Mouse (Mus musculus) embryonic facial prominence, embryonic 13.5 days (tissue): ENCODE data around the gene Dnajc30. TPM values are rescaled to one million over a fixed set of nuclear protein-coding genes. Genes with fewer than 3 reads are reported as not detected.
"Not testable (repeated sequence)": the region's sequence is repeated elsewhere in the genome, so short reads cannot be mapped to it uniquely, and the experiment has no call there.

Experiments used
- ATAC-seq: fragments of 200-750 bp; cut with Nextera tagmentation; 2 replicates; pipeline ENCODE4 v1.8.0; 2017; ENCODE audit warnings: low read depth; ENCODE audit not compliant: insufficient number of reproducible peaks, insufficient read depth, low FRiP score, low TSS enrichment
- H3K27ac ChIP-seq: fragments of 300-500 bp; sonication (generic); 2 replicates; pipeline ENCODE4 v1.5.1; 2015; ENCODE audit warnings: moderate library complexity, mild to moderate bottlenecking, inconsistent platforms
- H3K27me3 ChIP-seq: fragments of 300-500 bp; sonication (generic); 2 replicates; pipeline ENCODE4 v1.6.1; 2015; ENCODE audit warnings: mild to moderate bottlenecking, inconsistent platforms
- H3K36me3 ChIP-seq: fragments of 300-500 bp; sonication (generic); 2 replicates; pipeline ENCODE4 v1.6.1; 2015; ENCODE audit warnings: mild to moderate bottlenecking, inconsistent platforms
- H3K4me1 ChIP-seq: fragments of 300-500 bp; sonication (generic); 2 replicates; pipeline ENCODE4 v1.6.1; 2015; ENCODE audit warnings: inconsistent platforms
- H3K4me2 ChIP-seq: fragments of 300-500 bp; sonication (generic); 2 replicates; pipeline ENCODE4 v1.6.1; 2015; ENCODE audit warnings: moderate library complexity, mild to moderate bottlenecking, inconsistent platforms
- H3K4me3 ChIP-seq: fragments of 300-500 bp; sonication (generic); 2 replicates; pipeline ENCODE4 v1.5.1; 2015; ENCODE audit warnings: mild to moderate bottlenecking, inconsistent platforms
- H3K9ac ChIP-seq: fragments of 300-500 bp; sonication (generic); 2 replicates; pipeline ENCODE4 v1.6.1; 2015; ENCODE audit warnings: mild to moderate bottlenecking, inconsistent platforms
- H3K9me3 ChIP-seq: fragments of 300-500 bp; sonication (generic); 2 replicates; pipeline ENCODE4 v1.6.1; 2016; ENCODE audit warnings: inconsistent platforms
- WGBS: fragments of 180-500 bp; shearing (Covaris S2); methylation state at CpG from one replicate; pipeline ENCODE4 v1.1.7; 2015; ENCODE audit warnings: mixed read lengths; 5-methylcytosine and 5-hydroxymethylcytosine counted together
- polyA plus RNA-seq: library from polyadenylated mRNA; unstranded; fragments of >200 nt; fragmentation: Nextera tagmentation; extraction: Ambion mirVana; gene quantifications from 2 replicates; pipeline ENCODE4 v1.2.1, GENCODE M21; 2015

Gene Dnajc30
- polyA plus RNA-seq, 1 experiment from 2014 or later = 38.8 TPM

DNA sequence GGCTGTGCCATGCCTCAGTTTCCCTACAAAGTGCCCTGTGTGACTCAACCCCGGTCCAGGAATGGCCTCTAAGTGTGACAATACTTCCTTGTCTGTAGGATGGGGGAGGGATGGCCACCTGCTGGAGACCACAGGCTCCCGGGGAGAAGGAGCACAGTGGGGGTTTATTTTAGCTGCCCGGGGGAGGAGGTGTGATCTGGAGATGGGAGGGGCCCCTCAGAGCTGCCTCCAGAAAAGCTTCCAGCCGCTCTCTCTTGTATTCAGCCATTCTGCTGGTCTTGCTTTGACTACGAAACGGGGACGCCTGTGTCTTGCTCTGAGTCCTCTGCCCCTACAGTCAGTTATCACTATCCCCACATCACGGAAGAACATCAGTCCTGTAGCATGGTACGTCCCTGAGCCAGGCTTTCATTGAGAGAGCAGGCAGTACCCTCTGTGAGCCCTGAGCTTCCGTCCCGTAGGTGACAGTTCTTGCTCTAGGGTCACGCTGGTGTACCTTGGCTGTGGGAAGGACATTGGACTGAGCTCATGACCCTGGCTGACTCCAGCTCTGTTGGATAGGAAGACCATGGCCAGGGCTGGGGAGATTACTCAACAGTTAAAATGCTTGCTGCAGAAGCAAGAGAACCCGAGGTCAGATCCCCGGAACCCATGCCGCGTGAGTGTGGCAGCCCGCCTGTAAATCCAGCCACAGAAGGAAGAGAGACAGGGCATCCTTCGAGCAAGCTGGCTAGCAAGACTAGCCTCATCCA, 28.2 kb upstream of the Dnajc30 start:
- Histone ChIP-seq H3K27ac (no peak overlapping the region), H3K4me2 (no peak overlapping the region), H3K4me3 (no peak overlapping the region), H3K9ac (no peak overlapping the region), H3K27me3 (no peaks in the 10 kb centered on the region), H3K9me3 (no peaks in the 10 kb centered on the region), H3K4me1 (peaks cover 12% of the 10 kb centered on the region), H3K36me3 (peaks cover 37% of the 10 kb centered on the region)
- no peak for ATAC-seq
- WGBS = 67% methylated on average over 18 of the region's 18 CpGs

DNA sequence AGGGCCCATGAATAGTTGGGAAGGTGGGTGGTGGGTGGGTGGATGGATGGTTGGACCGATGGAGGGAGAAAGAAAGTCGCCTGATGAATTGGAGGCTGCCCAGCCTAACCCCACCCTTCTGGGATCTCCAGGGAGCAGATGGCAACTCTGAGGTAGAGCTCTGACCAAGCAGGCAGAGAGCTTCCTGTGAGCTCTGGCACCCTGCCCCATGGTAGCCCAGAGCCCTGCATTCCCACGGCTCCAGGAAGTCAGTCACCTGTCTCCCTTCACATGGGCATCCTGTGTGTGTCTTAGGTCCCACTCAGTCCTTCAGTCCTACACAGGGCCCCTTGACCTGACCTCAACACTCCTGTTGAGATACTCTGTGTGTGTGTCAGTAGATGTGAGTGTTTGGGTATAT, 26.1 kb upstream of the Dnajc30 start:
- H3K36me3 ChIP-seq = peaks cover 52% of the 10 kb centered on the region
- no peaks in the 10 kb centered on the region for H3K27me3 ChIP-seq
- no peaks in the 10 kb centered on the region for H3K9me3 ChIP-seq
- no peak overlapping the region for H3K4me2 ChIP-seq
- no peak overlapping the region for H3K9ac ChIP-seq
- no peak overlapping the region for H3K27ac ChIP-seq
- no peak overlapping the region for H3K4me3 ChIP-seq
- ATAC-seq = no peak
- WGBS = 93% methylated on average over 3 of the region's 3 CpGs
- peaks cover 12% of the 10 kb centered on the region for H3K4me1 ChIP-seq

DNA sequence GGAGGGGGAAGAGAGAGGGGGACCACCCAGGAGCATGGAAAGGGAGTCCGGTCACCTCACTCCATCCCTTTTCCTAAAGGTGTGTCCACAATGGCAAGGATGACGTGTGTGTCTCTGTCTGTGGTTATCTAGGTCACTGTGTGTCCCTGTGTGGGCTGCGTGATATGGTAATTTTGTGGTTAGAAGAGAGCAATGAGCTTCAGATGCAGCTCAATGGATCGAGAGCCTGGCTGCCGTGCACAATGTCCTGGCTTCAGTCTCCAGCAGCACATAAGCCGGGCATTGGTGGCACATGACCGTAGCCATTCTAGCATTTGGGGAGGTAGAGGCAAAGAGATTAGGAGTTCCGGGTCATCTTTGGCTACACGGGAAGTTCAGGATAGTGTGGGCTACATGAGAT, 24.5 kb upstream of the Dnajc30 start:
- Histone ChIP-seq H3K9ac (no peak overlapping the region), H3K9me3 (no peaks in the 10 kb centered on the region), H3K27ac (no peak overlapping the region), H3K4me3 (no peak overlapping the region), H3K27me3 (no peaks in the 10 kb centered on the region), H3K36me3 (peaks cover 55% of the 10 kb centered on the region), H3K4me1 (peaks cover 12% of the 10 kb centered on the region), H3K4me2 (no peak overlapping the region)
- 76% methylated on average over 9 of the region's 9 CpGs for WGBS
- no peak for ATAC-seq

DNA sequence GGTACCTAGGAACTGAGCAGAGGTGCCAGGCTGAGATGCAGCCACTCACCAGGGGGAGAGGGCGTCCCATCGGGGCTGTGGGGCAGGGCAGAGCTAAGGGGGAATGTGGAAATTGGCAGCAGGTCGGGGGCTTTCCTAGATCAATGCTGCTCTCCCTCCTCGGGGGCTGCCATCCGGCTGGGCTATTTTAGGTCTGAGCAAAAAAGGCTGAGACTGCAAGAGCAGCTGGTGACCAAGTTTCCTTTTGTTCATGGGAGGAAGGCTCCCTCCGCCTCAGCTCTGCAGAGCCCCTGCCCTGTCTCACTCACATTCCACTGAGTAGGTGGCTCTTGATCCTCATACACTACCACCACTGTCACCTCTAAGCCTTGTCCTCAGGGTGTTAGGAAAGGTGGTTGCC, 23.9 kb upstream of the Dnajc30 start:
- Histone ChIP-seq H3K27ac (no peak overlapping the region), H3K4me1 (peaks cover 12% of the 10 kb centered on the region), H3K9ac (no peak overlapping the region), H3K4me2 (no peak overlapping the region), H3K4me3 (no peak overlapping the region), H3K36me3 (peaks cover 60% of the 10 kb centered on the region), H3K27me3 (no peaks in the 10 kb centered on the region), H3K9me3 (no peaks in the 10 kb centered on the region)
- no peak for ATAC-seq
- 43% methylated on average over 6 of the region's 6 CpGs for WGBS

DNA sequence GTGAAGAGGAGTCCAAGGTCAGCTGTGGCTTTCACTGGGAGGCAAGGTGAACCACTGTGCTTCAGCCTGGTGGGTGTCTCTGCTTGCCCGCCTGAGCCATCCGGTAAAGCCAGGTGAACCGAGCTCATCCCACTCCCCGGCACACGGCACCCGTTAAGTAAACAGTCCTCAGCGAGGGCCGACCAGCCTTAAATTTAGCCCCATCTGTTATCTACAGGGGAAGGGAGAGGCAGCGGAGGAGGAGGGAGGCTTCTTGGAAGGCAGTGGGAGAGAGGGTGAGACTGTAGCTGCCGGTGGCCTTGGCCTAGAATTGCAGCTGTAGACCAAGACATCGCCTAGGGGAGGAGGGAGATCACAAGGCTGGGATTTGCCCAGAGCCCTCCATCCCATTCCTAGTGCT, 23.2 kb upstream of the Dnajc30 start:
- 76% methylated on average over 11 of the region's 11 CpGs for WGBS
- no peaks in the 10 kb centered on the region for H3K27me3 ChIP-seq
- H3K9ac ChIP-seq = no peak overlapping the region
- H3K36me3 ChIP-seq = peaks cover 67% of the 10 kb centered on the region
- ATAC-seq = no peak
- H3K4me3 ChIP-seq = no peak overlapping the region
- H3K27ac ChIP-seq = no peak overlapping the region
- peaks cover 12% of the 10 kb centered on the region for H3K4me1 ChIP-seq
- no peak overlapping the region for H3K4me2 ChIP-seq
- no peaks in the 10 kb centered on the region for H3K9me3 ChIP-seq

DNA sequence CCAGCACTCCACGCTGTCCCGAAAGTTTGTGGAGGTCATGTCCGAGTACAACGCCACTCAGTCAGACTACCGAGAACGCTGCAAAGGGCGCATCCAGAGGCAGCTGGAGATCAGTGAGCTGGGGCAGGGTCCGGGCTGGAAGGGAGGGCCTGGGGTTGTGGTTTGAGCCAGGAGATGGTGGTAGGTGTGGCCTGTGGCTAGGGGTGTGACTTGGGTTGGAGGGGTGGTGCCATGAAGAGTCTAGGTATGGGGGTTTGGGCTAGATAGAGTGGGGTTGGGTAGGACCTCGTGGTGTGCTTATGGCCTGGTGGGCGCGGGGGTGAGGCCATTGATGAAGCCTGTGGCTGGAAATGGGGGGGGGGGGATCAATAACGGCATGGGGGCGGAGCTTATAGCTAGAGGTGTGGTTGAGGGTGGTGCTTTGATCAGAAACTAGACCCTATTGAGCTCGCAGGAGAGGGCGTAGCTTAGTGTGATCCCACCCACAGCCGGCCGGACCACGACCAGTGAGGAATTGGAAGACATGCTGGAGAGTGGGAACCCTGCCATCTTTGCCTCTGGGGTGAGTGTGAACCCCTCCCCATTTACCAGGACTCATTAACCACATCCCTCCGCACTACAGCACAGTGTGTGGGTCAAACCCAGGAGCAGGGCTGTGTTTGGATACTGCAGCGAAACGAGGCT, 21.8 kb upstream of the Dnajc30 start:
- 34% methylated on average over 20 of the region's 21 CpGs for WGBS
- Histone ChIP-seq H3K27ac (no peak overlapping the region), H3K36me3 (peaks cover 65% of the 10 kb centered on the region), H3K27me3 (no peaks in the 10 kb centered on the region), H3K4me1 (peaks cover 12% of the 10 kb centered on the region), H3K9me3 (no peaks in the 10 kb centered on the region), H3K4me3 (no peak overlapping the region), H3K9ac (0 out of 2 replicates have a peak overlapping the region, but pooled peaks have one; percentile 4), H3K4me2 (no peak overlapping the region)
- ATAC-seq = no peak

DNA sequence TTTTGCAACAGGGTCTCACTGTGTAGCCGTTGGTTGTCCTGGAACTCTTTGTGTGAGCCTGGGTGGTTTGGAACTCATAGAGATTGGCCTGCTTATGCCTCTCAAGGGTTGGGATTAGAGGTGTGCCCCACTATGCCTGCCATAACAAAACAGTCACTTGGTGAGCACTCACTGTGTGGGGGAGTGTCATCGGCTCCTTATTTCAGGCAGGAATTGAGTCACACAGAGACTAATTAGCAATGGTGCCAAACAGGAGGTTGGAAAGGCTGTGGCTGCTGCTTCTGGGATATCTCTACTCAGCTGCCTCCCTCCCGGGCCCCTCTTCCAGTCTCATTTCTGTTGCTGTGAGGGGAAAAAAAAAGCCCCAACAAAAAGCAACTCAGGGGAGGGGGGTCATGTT, 19.4 kb upstream of the Dnajc30 start:
- no peaks in the 10 kb centered on the region for H3K27me3 ChIP-seq
- no peak overlapping the region for H3K4me3 ChIP-seq
- ATAC-seq = no peak
- H3K4me2 ChIP-seq = no peak overlapping the region
- H3K9me3 ChIP-seq = no peaks in the 10 kb centered on the region
- H3K27ac ChIP-seq = no peak overlapping the region
- peaks cover 11% of the 10 kb centered on the region for H3K4me1 ChIP-seq
- H3K36me3 ChIP-seq = peaks cover 65% of the 10 kb centered on the region
- H3K9ac ChIP-seq = no peak overlapping the region
- WGBS = 94% methylated on average over 3 of the region's 3 CpGs

DNA sequence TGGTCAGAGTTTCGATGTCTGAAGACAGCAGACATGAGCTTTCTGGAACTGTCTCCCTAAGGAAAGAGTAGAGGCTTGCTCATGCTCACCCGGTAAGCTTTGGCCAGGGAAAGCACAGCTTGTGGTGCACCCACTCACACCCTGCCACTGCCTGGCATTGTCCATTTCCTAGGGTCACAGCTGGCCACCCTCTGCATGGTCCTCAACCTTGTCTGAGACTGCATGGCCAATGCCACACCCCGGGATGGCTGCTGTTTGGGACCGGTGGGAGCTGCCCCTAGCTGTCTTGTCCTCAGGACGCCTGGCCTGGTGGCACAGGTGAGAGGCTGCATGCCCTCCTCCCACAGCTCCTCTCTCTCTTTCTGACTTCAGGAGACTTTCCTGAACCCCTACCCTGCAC, 15.5 kb upstream of the Dnajc30 start:
- H3K9ac ChIP-seq = no peak overlapping the region
- no peak overlapping the region for H3K27ac ChIP-seq
- WGBS = 93% methylated on average over 5 of the region's 5 CpGs
- no peaks in the 10 kb centered on the region for H3K9me3 ChIP-seq
- H3K4me3 ChIP-seq = no peak overlapping the region
- no peak for ATAC-seq
- no peak overlapping the region for H3K4me2 ChIP-seq
- peaks cover 4% of the 10 kb centered on the region; the same call in 1 of the 2 replicates for H3K4me1 ChIP-seq
- no peaks in the 10 kb centered on the region for H3K27me3 ChIP-seq
- H3K36me3 ChIP-seq = peaks cover 73% of the 10 kb centered on the region

DNA sequence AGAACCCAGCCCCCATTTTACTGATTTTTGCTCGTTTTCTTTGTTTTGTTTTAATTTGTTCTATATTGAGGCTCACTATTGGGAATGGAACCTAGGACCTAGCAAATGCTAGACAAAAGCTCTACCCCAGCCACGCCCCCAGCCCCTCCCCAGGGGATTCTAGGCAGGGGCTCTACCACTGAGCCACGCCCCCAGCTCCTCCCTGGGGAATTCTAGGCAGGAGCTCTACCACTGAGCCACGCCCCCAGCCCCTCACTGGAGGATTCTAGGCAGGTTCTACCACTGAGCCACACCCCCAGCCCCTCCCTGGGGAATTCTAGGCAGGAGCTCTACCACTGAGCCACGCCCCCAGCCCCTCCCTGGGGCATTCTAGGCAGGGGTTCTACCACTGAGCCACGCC, 14.7 kb upstream of the Dnajc30 start:
- 88% methylated on average over 6 of the region's 6 CpGs for WGBS
- ATAC-seq = not testable (repeated sequence)
- H3K36me3 ChIP-seq = peaks cover 77% of the 10 kb centered on the region

DNA sequence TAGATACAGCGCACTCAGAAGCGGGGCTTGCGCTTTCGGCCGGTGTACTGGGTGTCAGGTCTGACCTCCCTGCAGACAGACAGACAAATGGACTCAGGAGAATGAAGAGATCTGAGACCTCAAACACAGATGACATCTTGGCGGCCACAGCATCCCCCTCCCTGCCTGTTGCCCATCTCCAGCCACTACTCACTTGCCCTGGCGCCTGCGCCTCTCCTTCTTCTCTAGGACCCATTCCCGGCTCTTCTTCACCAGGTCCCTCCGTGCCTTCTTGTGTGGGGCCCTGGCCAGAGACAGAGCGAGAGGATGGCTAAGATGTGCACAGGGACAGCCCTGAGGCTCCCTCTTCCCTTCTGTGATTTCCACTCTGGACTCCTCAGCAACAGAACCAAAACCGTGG, 10.6 kb upstream of the Dnajc30 start:
- Histone ChIP-seq H3K27ac (no peak overlapping the region), H3K4me3 (no peak overlapping the region), H3K36me3 (peaks cover 90% of the 10 kb centered on the region), H3K27me3 (no peaks in the 10 kb centered on the region), H3K9ac (no peak overlapping the region), H3K4me2 (no peak overlapping the region), H3K4me1 (peaks cover 4% of the 10 kb centered on the region; the same call in 1 of the 2 replicates), H3K9me3 (no peaks in the 10 kb centered on the region)
- 90% methylated on average over 12 of the region's 12 CpGs for WGBS
- no peak for ATAC-seq

More for the DNA sequence above, 14.7 kb upstream of the Dnajc30 start:
- H3K9ac ChIP-seq, H3K9me3 ChIP-seq, H3K27me3 ChIP-seq, H3K4me2 ChIP-seq, H3K27ac ChIP-seq, H3K4me1 ChIP-seq, H3K4me3 ChIP-seq: not testable (repeated sequence)

DNA sequence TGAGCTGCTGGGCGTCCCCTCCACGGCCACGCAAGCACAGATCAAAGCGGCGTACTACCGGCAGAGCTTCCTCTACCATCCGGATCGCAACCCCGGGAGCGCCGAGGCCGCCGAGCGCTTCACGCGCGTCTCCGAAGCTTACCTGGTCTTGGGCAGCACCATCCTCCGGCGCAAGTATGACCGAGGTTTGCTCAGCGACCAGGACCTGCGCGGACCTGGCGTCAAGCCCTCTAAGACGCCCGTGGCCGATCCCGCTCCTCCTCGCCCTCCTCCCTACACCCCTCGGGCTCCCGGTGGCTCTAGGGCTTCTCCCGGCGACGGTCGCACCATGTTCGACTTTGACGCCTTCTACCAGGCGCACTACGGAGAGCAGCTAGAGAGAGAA, 372 bp downstream of the Dnajc30 start:
- Histone ChIP-seq H3K36me3 (peaks cover 59% of the 10 kb centered on the region), H3K27ac (no peak overlapping the region)

DNA sequence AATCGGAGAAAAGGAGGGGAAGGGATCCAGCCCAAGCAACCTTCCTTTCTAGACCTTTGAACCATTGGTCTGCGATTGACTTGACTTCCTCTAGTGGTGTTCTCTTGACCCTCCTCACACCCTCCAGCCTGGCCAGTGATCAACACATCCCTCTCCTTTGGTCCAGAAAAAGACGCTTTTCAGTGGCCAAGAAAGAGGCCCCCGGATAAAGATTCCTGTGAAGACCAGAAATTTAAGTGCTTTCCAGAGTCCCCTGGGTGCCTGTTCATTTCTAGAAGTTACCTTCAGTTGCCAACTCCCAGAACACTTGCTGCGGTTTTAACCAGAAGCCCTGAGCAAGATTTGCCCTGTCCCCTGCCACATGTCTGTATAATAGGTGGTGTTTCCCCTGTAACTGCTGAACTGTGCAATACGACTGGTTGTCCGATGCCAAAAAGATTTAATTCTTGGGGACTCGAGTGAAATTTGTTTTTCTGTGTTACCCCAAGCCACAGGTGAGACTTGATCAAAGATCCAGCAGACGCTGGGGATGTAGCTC, 976 bp downstream of the Dnajc30 start, which contains the start of gene Bud23:
TSS of gene Bud23 (minus strand) at position 51 of the 538 bp plus-strand sequence.
- H3K9me3 ChIP-seq, H3K27ac ChIP-seq, ATAC-seq, H3K27me3 ChIP-seq: not testable (repeated sequence)
- H3K4me1 ChIP-seq = peaks cover 22% of the 10 kb centered on the region
- peak within 1 kb of the TSS; percentile 95 for H3K4me2 ChIP-seq
- H3K9ac ChIP-seq = peak within 1 kb of the TSS; percentile 90
- peak within 1 kb of the TSS; percentile 97 for H3K4me3 ChIP-seq
- WGBS = 75% methylated on average over 9 of the region's 9 CpGs
- peaks cover 53% of the 10 kb centered on the region for H3K36me3 ChIP-seq

More for the DNA sequence above, 372 bp downstream of the Dnajc30 start:
- 1% methylated on average over 39 of the region's 40 CpGs for WGBS
- peak overlapping the region; percentile 90 for H3K9ac ChIP-seq
- H3K4me1 ChIP-seq = peaks cover 22% of the 10 kb centered on the region
- H3K4me3 ChIP-seq = peak overlapping the region; percentile 97
- ATAC-seq = no peak
- H3K4me2 ChIP-seq = peak overlapping the region; percentile 95
- no peaks in the 10 kb centered on the region for H3K27me3 ChIP-seq
- H3K9me3 ChIP-seq = no peaks in the 10 kb centered on the region
